Mouse (Mus musculus) neutrophil, adult 83 days (primary cell): Measurements from ENCODE around the gene Olfr1226. TPM values are rescaled to one million over a fixed set of nuclear protein-coding genes. Genes with fewer than 3 reads are reported as not detected.

ENCODE experiments used
- total RNA-seq, 2 experiments: library from RNA; stranded (reverse); gene quantifications; one replicate each; pipeline ENCODE4 v1.2.4; 2023

Gene Olfr1226
- not detected for total RNA-seq

DNA sequence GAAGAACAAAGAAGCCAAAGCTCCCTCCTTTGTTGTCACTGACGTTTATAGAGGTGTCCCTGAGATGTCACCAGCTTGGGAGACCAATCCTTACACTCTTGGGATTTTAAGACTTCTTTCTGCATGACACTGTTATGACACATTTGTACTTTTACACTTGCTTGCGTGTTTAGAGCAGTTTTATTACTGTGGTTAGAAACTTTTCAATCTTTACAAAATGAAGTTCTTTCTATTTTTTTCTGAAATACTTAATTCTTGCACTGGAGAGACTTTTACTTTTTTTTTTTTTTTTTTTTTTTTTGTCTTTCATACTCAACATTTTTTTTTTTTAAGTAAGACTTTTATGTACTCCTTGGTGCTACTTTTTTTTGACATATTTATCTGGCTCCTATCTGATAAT lies at the start of gene Olfr1226:
Gene Olfr1226 (minus strand): TSS at position 101 of the 400 bp plus-strand sequence.

GRCm38 (mm10) chr2:89174569-89174968 lies 25.3 kb downstream of the Olfr1226 start, which contains the start of gene Olfr1225:
TSS of gene Olfr1225 (minus strand) at chr2:89174669.

GRCm38 (mm10) chr2:89163991-89164390 lies 35.9 kb downstream of the Olfr1226 start, which contains the start of gene Olfr1224-ps1:
TSS of gene Olfr1224-ps1 (minus strand) at chr2:89164091.

DNA sequence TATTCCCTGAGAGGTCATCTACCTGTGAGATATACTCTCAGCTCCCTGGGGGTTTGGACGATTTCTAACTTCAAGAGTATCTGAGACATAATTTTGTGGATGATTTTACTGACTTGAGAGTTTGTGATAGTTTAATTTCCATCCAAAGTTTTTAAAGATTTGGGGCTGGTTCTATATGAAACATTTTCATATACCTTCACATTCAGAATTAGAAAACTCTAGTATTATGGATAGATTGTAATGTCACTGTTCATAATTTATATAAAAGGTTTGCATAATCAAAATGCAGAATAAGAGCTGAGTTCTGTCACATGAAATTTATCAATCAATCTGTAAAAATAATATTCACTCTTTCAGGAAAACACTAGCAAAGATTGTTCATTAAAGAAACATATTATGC lies 48.4 kb downstream of the Olfr1226 start, which contains the start of gene Olfr1223:
Gene Olfr1223 (minus strand): TSS at position 101 of the 400 bp plus-strand sequence.

Other genes with a start within 250 kb of the Olfr1226 start
- gene Olfr1212, start 246.1 kb downstream of the Olfr1226 start, total RNA-seq = not detected
- gene Gm13762, start 219.8 kb downstream of the Olfr1226 start, total RNA-seq = not detected
- gene Olfr1214, start 207.4 kb downstream of the Olfr1226 start, total RNA-seq = not detected
- gene Olfr1215, start 193.1 kb downstream of the Olfr1226 start, total RNA-seq = not detected
- gene Olfr1216, start 181.7 kb downstream of the Olfr1226 start, total RNA-seq = not detected
- not detected for gene Olfr1217, start 168.0 kb downstream of the Olfr1226 start, total RNA-seq
- not detected for gene Olfr1218, start 138.9 kb downstream of the Olfr1226 start, total RNA-seq
- gene Olfr1219, start 116.5 kb downstream of the Olfr1226 start, total RNA-seq = not detected
- not detected for gene Olfr1220, start 93.2 kb downstream of the Olfr1226 start, total RNA-seq
- gene Olfr1221, start 82.8 kb downstream of the Olfr1226 start, total RNA-seq = not detected
- gene Olfr1222, start 67.0 kb downstream of the Olfr1226 start, total RNA-seq = not detected
- not detected for gene Olfr1223, start 48.5 kb downstream of the Olfr1226 start, total RNA-seq
- not detected for gene Olfr1224-ps1, start 36.0 kb downstream of the Olfr1226 start, total RNA-seq
- not detected for gene Olfr1225, start 25.4 kb downstream of the Olfr1226 start, total RNA-seq
- gene Olfr1228, start 54.0 kb upstream of the Olfr1226 start, total RNA-seq = not detected
- not detected for gene Olfr1229, start 88.0 kb upstream of the Olfr1226 start, total RNA-seq
- gene Olfr1230, start 97.2 kb upstream of the Olfr1226 start, total RNA-seq = not detected
- not detected for gene Olfr1231, start 107.0 kb upstream of the Olfr1226 start, total RNA-seq
- gene Olfr1232, start 129.6 kb upstream of the Olfr1226 start, total RNA-seq = not detected
- not detected for gene Olfr1233, start 142.3 kb upstream of the Olfr1226 start, total RNA-seq
- not detected for gene Olfr1234, start 164.8 kb upstream of the Olfr1226 start, total RNA-seq
- gene Olfr1238, start 209.6 kb upstream of the Olfr1226 start, total RNA-seq = not detected
- gene Olfr1239, start 220.4 kb upstream of the Olfr1226 start, total RNA-seq = not detected
- gene Olfr1240, start 243.0 kb upstream of the Olfr1226 start, total RNA-seq = not detected